Mouse (Mus musculus) liver, adult 2 months (tissue): ENCODE data around the gene Msh5. TPM values are rescaled to one million over a fixed set of nuclear protein-coding genes. Genes with fewer than 3 reads are reported as not detected.

ENCODE experiments used
- DNase-seq: peaks from one replicate; pipeline ENCODE4 v3.0.0-alpha.2; 2011; ENCODE audit warnings: low read depth, low spot score; ENCODE audit errors: extremely low read depth
- H3K27ac ChIP-seq: fragments of 200-500 bp; replicated peaks from 2 replicates; pipeline ENCODE4 v1.5.1; 2012; ENCODE audit warnings: low read depth, mild to moderate bottlenecking, control low read depth, inconsistent platforms, low read length; ENCODE audit not compliant: insufficient read depth
- H3K27me3 ChIP-seq: fragments of 200-500 bp; 2 replicates; pipeline ENCODE4 v1.6.1; 2012; ENCODE audit warnings: mild to moderate bottlenecking, moderate library complexity, low read length, inconsistent platforms; ENCODE audit not compliant: control insufficient read depth, insufficient read depth
- H3K36me3 ChIP-seq: fragments of 200-500 bp; 2 replicates; pipeline ENCODE4 v1.6.1; 2012; ENCODE audit warnings: low read length, inconsistent platforms; ENCODE audit not compliant: control insufficient read depth, insufficient read depth
- H3K4me1 ChIP-seq: fragments of 200-500 bp; 2 replicates; pipeline ENCODE4 v1.6.1; 2011; ENCODE audit warnings: low read length; ENCODE audit not compliant: control insufficient read depth, insufficient read depth
- H3K4me3 ChIP-seq: fragments of 200-500 bp; 2 replicates; pipeline ENCODE4 v1.5.1; 2011; ENCODE audit warnings: low read depth, mild to moderate bottlenecking, control low read depth, low read length, moderate library complexity; ENCODE audit not compliant: insufficient read depth
- H3K79me2 ChIP-seq: fragments of 200-500 bp; 2 replicates; pipeline ENCODE4 v1.6.1; 2012; ENCODE audit warnings: inconsistent platforms, mild to moderate bottlenecking, low read length, moderate library complexity; ENCODE audit not compliant: control insufficient read depth, insufficient read depth
- H3K9ac ChIP-seq: fragments of 200-500 bp; 2 replicates; pipeline ENCODE4 v1.6.1; 2012; ENCODE audit warnings: low read depth, mild to moderate bottlenecking, control low read depth, inconsistent platforms, low read length
- CTCF ChIP-seq: fragments of 200-500 bp; IDR thresholded peaks from 2 replicates; pipeline ENCODE4 v1.5.1; 2011; ENCODE audit warnings: low read depth, low read length, control low read depth
- POLR2A ChIP-seq: fragments of 200-500 bp; IDR thresholded peaks from 2 replicates; pipeline ENCODE4 v1.6.1; 2011; ENCODE audit warnings: low read length, control low read depth; ENCODE audit not compliant: insufficient read depth; ENCODE audit errors: extremely low read depth
- WGBS: fragments of 180-500 bp; shearing (Covaris S2); methylation state at CpG from one replicate; pipeline ENCODE4 v1.1.7; 2018; 5-methylcytosine and 5-hydroxymethylcytosine counted together
- polyA plus RNA-seq: library from polyadenylated mRNA; depleted of rRNA; stranded (reverse); fragments of >200 nt; gene quantifications from 2 replicates; pipeline ENCODE4 v1.2.3, GENCODE M21; 2012
- total RNA-seq: library from RNA; depleted of rRNA; stranded (reverse); fragments of >200 nt; gene quantifications from 2 replicates; pipeline ENCODE4 v1.2.3, GENCODE M21; 2014

Msh5 gene
- total and polyA plus RNA-seq, 2 experiments, result 2.0 to 3.9 TPM

DNA sequence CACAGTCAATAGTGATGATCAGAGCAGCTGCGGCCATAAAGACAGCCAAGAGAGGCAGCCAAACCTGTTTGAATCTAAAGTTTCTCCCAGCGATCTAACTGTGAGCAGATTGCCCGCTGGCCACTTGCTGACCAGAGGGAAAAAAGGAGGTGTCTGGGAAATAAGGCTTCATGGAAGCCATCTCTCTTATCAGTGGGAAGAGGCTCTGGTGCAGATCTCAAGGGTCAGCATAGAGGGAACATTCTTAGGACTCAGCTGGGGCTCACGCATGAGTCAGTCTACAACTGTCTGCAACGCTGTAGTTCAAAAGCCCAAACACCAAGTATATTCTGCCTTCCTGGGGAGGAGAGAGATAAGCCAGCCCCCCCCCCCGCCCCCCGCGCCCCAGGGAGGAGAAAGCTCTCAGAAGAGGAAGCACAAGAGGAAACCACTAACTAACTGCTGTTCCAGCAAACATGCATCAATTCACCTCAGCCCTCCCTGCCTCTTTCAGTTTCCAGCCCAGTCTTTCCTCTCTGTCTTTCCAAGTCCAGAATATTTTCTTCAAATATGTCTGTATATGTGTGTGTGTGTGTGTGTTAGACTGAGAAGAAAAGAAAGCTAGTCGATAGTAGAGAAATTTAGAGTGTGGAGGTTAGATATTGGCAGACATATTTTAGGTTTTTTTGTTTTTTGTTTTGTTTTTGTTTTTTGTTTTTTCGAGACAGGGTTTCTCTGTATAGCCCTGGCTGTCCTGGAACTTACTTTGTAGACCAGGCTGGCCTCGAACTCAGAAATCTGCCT lies 1.8 kb upstream of the Msh5 start:
- TF ChIP-seq CTCF (no peak), POLR2A (no peak)
- no peak for DNase-seq
- Histone ChIP-seq H3K9ac (peak overlapping the region; percentile 33), H3K27me3 (no peaks in the 10 kb centered on the region), H3K36me3 (peaks cover 1% of the 10 kb centered on the region; the same call in 1 of the 2 replicates), H3K79me2 (no peaks in the 10 kb centered on the region), H3K4me3 (no peak overlapping the region), H3K27ac (peak overlapping the region; percentile 96), H3K4me1 (peaks cover 16% of the 10 kb centered on the region)
- 15% methylated on average over 11 of the region's 11 CpGs for WGBS

DNA sequence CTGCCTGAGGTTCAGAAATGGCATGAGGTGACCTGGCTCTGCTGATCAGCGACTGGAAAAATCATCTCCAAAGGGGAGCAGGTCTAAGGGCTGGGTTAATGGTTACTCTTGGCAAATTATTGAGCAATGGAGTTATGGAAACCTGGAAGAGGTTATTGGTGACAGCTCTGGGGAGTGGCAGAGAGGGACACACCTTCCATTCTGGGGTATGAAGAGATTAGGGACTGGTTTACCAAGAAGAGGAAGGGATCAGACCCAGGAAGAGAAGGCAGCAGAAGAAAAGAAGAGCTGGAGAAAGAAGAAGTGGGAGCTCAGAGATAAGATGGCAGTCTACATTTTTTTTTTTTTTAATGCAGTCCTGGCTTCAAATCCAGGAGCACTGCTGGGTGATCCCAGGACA lies 1.1 kb upstream of the Msh5 start:
- 7% methylated on average over 1 of the region's 1 CpGs for WGBS
- no peak overlapping the region for H3K4me3 ChIP-seq
- peaks cover 16% of the 10 kb centered on the region for H3K4me1 ChIP-seq
- H3K27me3 ChIP-seq, result no peaks in the 10 kb centered on the region
- DNase-seq, result peak; percentile 99
- H3K36me3 ChIP-seq, result no peaks in the 10 kb centered on the region; the same call in 1 of the 2 replicates
- H3K79me2 ChIP-seq, result no peaks in the 10 kb centered on the region
- H3K9ac ChIP-seq, result peak overlapping the region; percentile 78
- H3K27ac ChIP-seq, result peak overlapping the region; percentile 96
- TF ChIP-seq POLR2A (no peak), CTCF (no peak)

GRCm38 (mm10) chr17:35045807-35046680 lies 501 bp downstream of the Msh5 start:
- H3K27ac ChIP-seq, result peak overlapping the region; percentile 37

DNA sequence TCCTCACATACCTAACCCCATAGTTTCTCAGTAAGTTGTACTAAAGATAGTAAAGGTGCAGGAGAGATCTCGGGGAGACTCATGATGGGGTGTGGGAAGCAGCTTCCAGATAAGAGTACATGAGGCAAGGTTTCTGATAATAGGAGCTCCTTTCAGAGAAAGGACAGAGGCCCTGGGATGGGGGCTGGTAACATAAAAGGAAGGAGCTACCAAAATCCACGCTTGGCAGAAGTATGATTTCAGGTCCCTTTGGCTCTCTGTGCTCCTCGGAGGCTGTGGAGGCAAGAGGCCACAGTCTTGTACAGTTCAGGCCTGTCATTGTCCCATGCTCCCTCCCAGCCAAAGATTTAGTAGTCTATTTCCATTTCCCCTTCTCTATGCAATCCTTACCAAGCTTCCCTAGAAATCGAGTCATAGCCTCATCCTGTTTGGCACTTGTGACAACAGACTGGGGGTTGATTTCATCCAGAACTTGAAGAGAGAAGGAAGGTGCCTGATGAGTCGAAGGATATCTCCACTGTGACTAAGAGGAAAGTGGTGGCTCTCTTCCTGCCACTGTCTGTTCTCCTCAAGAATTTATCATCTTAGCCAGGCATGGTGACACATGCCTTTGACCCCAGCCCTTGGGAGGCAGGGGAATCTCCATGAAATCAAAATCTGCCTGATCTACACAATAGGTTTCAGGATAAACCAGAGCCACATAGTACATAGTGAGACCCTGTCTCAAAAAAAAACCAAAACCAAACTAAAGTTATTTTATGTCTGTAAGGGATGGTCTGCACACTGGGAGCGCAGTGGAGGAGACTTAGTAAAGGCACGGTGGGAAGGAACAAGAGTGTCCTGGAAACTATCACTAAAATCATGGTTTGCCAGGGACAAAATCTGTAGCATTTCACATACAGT lies 1.4 kb downstream of the Msh5 start:
- WGBS, result 79% methylated on average over 7 of the region's 7 CpGs

More at GRCm38 (mm10) chr17:35045807-35046680, 501 bp downstream of the Msh5 start:
- Histone ChIP-seq H3K4me3 (peak overlapping the region; percentile 59), H3K9ac (peak overlapping the region; percentile 70), H3K27me3 (no peaks in the 10 kb centered on the region), H3K79me2 (no peaks in the 10 kb centered on the region), H3K36me3 (no peaks in the 10 kb centered on the region), H3K4me1 (peaks cover 16% of the 10 kb centered on the region)
- TF ChIP-seq POLR2A (no peak), CTCF (no peak)
- 5% methylated on average over 46 of the region's 48 CpGs for WGBS
- no peak for DNase-seq

DNA sequence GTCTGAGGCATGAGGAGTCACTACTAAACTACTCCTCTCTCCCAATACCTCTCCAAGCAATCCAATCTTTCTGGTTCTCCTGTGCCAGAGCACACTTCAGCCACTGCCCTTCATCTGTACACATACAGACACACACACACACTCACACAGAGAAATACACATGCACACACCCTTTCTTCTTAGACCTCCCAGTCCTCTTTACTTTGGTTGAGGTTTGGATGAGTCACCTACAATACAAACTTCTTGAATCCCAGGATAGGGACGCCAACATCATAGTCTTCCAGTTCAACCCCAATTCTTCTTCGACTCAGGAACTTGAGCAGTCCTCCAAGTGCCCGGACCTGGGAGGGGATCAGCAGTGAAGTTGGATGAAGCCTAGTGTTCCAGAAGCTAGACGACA lies 2.8 kb downstream of the Msh5 start:
- no peak overlapping the region for H3K4me3 ChIP-seq
- H3K9ac ChIP-seq, result no peak overlapping the region
- TF ChIP-seq POLR2A (no peak), CTCF (no peak)
- no peaks in the 10 kb centered on the region for H3K79me2 ChIP-seq
- H3K27ac ChIP-seq, result no peak overlapping the region
- no peaks in the 10 kb centered on the region for H3K36me3 ChIP-seq
- peaks cover 11% of the 10 kb centered on the region for H3K4me1 ChIP-seq
- no peaks in the 10 kb centered on the region for H3K27me3 ChIP-seq
- WGBS, result 73% methylated on average over 4 of the region's 4 CpGs
- no peak for DNase-seq

More for the DNA sequence above, 1.4 kb downstream of the Msh5 start:
- Histone ChIP-seq H3K36me3 (no peaks in the 10 kb centered on the region), H3K4me1 (peaks cover 16% of the 10 kb centered on the region), H3K9ac (no peak overlapping the region), H3K4me3 (no peak overlapping the region), H3K27ac (no peak overlapping the region), H3K27me3 (no peaks in the 10 kb centered on the region), H3K79me2 (no peaks in the 10 kb centered on the region)
- no peak for DNase-seq
- TF ChIP-seq POLR2A (no peak), CTCF (no peak)
